Mouse (Mus musculus): ENCODE results near the gene Frmd4b. TPM values are rescaled to one million over a fixed set of nuclear protein-coding genes. Genes with fewer than 3 reads are reported as not detected.
"Not testable (repeated sequence)": the region's sequence is repeated elsewhere in the genome, so short reads cannot be mapped to it uniquely, and the experiment has no call there.

Frmd4b gene
- total RNA-seq, 4 experiments from 2014 or later: 19.7 to 35.2 (median 26.5) TPM

DNA sequence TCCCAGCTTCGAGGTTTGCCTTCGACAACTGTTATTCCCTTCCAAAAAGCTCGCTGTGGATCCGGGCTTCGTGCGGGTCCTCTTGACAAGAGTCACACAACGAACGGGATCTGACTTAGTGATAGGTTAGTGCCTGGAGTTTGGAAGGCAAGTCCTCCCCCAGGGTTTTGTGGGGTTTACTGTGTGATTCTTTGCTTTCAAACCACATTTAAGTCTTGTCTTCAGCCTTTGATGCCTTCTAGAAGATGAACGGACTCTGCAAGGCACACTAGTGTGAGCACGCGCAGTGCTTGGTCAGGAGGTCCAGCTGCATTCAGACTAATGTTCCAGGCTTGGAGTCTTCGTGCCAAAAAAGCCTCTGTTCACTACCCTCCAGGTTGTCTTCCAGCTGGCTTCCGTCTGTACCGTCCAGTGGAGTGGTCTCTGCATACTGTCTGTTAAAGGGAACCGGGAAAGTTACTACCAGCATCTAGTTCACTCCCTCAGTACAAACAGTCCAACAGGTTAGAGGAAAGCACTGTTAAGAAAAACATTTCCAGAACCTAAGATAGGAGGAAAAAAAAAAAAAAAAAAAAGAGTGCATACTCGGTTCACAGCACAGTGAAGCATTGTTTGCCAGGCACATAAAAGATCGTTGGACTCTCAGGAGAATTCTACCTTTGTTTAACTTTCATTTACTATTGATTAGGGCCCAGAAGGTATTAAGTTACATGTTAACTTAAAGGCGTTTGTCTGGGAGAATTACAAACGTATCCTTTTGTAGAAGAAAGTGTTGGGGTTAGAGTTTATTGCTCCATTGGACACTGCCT lies 329.1 kb downstream of the Frmd4b start:
- DNase-seq: no peak

DNA sequence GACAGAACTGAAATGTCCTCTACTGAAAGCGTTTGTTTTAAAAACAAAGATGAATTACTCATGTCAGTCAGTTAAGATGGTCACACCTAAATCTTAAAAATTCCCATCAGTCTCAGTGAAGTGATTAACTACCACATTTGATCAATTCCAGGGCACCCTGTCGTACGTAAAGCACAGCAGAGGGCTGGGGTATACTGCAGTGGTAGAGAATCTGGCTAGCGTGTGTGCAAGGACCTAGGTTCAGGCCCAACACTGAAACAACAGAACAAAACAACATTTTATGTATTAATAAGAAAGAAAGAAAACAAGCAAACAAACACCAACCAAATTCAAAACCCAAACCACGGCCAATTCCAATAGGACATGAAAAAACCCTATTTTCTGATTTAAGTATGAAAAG lies 331.0 kb downstream of the Frmd4b start:
- DNase-seq: no peak

DNA sequence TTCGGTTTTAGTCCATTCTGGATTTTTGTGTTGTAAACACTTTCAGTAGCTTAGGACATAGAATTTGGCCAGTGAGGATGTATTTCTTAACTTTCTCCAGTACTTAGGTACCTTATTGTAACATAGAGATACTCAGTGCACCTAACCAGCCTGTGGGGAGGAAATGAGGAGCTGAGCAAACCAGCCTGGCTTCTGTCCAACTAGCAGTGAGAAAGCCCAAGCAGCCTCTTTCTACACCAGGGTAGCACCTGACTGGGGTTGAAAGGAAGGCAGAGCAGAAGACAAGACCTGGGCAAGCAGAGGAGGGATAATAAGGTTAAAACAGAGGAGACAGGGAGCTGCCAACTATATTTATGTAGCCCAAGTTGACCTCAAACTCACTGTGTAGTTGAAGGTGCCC lies 333.7 kb downstream of the Frmd4b start:
- no peak for DNase-seq

DNA sequence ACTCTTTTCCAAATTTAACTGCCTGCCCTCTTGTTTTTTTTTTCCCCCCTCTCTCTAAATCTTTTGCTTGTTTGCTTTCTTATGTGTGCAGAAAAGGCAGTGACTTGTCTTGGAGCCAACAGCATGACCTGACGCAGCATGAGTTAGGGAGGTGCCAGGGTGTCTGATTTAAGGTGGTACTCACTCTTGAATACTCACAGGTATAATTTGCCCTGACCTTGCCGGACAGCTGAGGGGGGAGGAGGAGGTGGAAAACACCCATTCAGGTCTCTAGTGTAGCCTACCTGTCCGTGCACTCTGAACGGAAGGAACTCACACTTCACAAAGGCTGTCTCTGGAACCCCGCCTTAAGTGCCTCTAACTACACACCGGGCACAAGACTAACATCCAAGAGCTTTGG lies 338.5 kb downstream of the Frmd4b start:
- DNase-seq: no peak

GRCm38 (mm10) chr6:97278014-97278787 lies 339.1 kb downstream of the Frmd4b start:
- DNase-seq: peak; percentile 62

DNA sequence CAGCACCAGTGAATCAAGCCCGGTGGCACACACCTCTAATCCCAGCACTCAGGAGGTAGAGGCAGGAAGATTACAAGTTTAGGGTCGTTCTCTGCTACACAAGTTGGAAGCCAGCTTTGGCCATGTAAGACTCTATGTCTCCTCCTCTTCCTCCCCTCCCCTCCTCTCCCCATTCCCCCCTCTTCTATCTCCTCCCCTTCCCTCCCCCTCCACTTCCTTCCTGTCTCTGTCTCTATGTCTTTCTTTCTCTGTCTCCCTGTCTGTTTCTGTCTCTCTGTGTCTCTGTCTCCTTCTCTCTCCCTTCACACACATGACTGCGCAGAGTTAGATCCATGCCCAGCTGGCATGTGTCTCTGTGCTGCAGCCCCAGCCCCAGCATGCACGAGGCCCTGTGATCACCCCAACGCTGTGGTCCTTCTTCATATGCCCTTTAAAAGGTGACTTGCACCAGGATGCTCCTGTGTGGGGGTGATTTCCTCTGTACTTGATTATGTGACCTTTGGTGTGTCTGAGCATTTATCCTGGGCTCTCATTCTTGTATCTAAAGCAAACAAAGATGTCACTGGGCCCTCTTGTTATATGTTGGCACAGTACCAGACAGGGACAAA lies 340.3 kb downstream of the Frmd4b start:
- DNase-seq: no peak

DNA sequence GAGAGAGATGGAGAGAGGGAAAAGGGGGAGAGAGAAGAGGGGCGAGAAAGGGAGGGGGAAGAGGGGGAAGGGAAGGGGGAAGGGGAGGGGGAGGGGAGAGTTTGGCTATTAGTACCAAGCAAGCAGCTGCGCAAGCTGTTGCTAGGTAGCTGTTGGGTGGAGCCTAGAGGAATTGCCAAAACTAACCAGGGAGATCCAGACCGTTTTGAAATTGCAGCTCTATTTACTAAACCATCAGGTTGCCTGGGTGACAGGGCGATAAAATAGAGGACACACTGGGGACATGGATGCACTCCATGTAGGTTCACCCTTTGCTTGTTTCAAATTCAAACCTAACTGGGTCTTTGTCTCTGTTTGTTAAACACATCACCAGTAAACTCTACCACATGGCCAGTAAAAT lies 341.0 kb downstream of the Frmd4b start:
- DNase-seq: no peak

- DNase-seq: no peak
Measured at GRCm38 (mm10) chr6:97275760-97276159, 341.6 kb downstream of the Frmd4b start.

DNA sequence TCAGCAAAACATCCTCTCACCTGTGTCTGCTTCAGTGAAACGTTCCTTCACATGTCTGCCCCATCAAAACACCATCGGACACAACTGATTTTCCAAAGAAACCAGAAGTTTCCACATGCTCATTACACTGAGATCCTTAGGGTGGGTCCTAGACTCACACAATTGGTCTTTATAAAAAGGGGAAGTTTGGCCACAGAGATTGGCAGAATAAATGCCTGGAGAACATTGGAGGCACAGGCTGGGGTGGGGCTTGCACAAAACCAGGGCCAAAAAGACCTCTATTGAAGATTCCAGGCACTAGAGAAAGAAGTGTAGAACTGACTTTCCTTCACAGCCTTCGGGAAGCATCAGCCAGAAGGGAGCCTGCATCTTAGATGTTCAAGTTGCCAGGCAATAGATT lies 343.6 kb downstream of the Frmd4b start:
- DNase-seq: no peak

GRCm38 (mm10) chr6:97273058-97273710 lies 344.2 kb downstream of the Frmd4b start:
- no peak for DNase-seq

DNA sequence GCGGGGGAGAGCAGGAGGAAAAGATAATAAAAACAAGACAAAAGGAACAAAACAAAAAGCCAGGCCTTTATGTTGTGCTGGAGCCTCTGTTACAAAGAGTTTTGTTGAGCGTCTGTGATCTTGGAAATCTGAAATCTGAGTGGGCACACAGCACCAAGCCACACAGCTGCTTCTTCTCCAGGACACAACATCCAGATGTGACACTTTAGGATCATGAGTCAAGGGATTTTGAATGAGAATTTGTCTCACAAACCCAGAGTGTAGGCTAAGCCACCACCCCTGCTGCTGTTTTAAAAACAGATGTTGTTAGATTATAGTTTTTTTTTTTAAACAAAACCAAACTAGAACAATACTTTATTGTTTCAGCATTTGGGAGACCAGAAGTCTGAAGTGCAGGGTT lies 345.0 kb downstream of the Frmd4b start:
- no peak for DNase-seq

GRCm38 (mm10) chr6:97269596-97269995 lies 347.7 kb downstream of the Frmd4b start:
- no peak for DNase-seq

GRCm38 (mm10) chr6:97267132-97267531 lies 350.2 kb downstream of the Frmd4b start:
- no peak for DNase-seq

- DNase-seq: no peak
Measured at GRCm38 (mm10) chr6:97266661-97267060, 350.7 kb downstream of the Frmd4b start.

- DNase-seq: no peak
Measured at GRCm38 (mm10) chr6:97265705-97266104, 351.6 kb downstream of the Frmd4b start.

- no peak for DNase-seq
Measured at GRCm38 (mm10) chr6:97265240-97265639, 352.1 kb downstream of the Frmd4b start.

DNA sequence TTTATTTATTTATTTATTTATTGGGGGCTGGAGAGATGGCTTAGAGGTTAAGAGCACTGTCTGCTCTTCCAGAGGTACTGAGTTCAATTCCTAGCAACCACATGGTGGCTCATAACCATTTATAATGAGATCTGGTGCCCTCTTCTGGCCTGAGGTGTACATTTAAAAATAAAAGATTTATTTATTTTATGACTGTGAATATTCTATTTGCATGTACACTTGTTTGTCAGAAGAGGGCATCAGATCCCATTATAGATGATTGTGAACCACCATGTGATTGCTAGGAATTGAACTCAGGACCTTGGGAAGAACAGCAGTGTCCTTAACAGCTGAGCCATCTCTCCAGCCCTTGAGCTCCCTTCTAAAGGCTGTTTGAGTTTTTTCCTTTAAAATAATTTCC lies 353.6 kb downstream of the Frmd4b start:
- DNase-seq: not testable (repeated sequence)

DNA sequence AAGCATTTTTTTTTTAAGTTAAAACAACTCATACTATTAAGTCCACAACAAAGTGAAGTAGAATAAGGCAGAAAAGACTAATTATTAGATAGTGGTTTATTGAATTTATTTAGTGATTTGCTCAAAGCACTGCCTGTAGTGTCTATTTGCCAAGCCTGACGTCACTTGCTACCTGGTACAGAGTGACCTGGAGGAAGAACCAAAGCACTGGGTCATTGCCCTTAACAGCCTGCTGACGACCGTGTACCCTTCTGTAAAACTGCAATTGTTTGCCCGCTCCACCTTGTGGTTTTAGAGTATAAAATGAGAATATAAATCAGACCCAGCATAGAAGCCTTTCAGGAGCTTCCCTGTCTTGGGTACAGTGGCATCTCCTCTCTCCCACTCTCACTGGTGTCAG lies 355.1 kb downstream of the Frmd4b start:
- DNase-seq: no peak

DNA sequence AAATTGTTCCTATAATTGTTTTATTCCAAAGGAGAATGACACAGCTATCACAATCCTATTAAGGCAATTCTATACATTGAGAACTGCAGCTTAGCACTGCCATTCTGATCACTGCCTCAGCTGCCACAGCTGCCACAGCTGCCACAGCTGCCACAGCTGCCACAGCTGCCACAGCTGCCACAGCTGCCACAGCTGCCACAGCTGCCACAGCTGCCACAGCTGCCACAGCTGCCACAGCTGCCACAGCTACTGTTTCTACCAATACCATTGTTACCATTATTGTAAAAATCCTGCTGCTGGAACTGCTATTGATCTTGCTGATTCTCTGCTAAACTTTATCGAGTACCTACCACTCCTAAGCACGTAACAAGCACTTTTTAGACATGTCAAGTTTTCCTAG lies 357.4 kb downstream of the Frmd4b start:
- not testable (repeated sequence) for DNase-seq

GRCm38 (mm10) chr6:97258489-97258888 lies 358.9 kb downstream of the Frmd4b start:
- no peak for DNase-seq

GRCm38 (mm10) chr6:97252711-97253221 lies 364.6 kb downstream of the Frmd4b start, which contains the start of gene Lmod3:
Gene Lmod3, minus strand, starts transcription at chr6:97252759.
- DNase-seq: no peak

DNA sequence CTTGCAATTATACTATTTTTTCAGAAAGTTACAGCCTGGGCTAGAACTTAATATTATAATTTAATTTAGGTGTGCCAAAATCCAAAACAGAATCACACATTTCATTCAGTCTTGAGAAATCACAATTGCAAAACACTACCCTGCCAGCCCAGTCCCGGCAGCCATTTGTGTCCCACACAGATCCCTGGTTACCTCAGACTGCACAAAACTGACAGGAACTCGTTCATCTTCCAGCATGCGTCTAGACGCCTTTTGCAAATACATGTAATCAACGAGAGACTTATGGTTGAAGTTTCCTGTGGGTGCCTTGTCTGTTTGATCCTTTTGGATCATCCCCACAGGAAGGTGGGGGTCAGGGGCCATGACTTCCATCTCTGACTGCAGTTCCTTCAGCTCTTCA lies 365.3 kb downstream of the Frmd4b start:
- DNase-seq: peak; percentile 8

- DNase-seq: peak; percentile 34
Measured at GRCm38 (mm10) chr6:97250966-97251365, 366.4 kb downstream of the Frmd4b start.
